Comparison of ENCODE assay signal across 32 mouse cellular contexts in genomic region chr3:63612767-63613363, GRCm38 (mm10).
A peak's percentile ranks its signal among the peaks of the same experiment; 100 is the strongest.
DNase-seq lines count a peak whose midpoint lies in the region; ATAC-seq and TF ChIP-seq lines count a peak whose summit lies in the region.
"Had no signal": no experiment of that assay in that cellular context is flagged by ENCODE, and none has a peak within 500 bp of the region (broad histone marks: within the 10 kb centered on the region; RNA-seq: fewer than 3 reads in every experiment).

No protein-coding gene starts in this region.

- 23% methylated on average over 3 of the region's 3 CpGs for WGBS in kidney, postnatal 0 days
- 37% methylated on average over 3 of the region's 3 CpGs for WGBS in kidney, adult 2 months

- H3K4me3 ChIP-seq in kidney, postnatal 0 days (replicated peaks; ENCODE audit: low read depth, low read length): no peak overlapping the region
- H3K4me3 ChIP-seq in kidney, adult 2 months (ENCODE audit: insufficient read depth, low read depth, low read length): no peak overlapping the region
- H3K4me3 ChIP-seq: heart, embryonic 10.5 days; heart, embryonic 15.5 days; hindbrain, embryonic 12.5 days; layer of hippocampus, adult 2 months; lung, embryonic 15.5 days; midbrain, embryonic 12.5 days; myocyte; neural tube, embryonic 13.5 days had no signal

- H3K4me1 ChIP-seq in kidney, postnatal 0 days (replicated peaks; ENCODE audit: insufficient read depth, low read length): no peaks in the 10 kb centered on the region; the same call in 1 of the 2 replicates
- H3K4me1 ChIP-seq in kidney, adult 2 months (ENCODE audit: control insufficient read depth, insufficient read depth, low read length): no peaks in the 10 kb centered on the region
- H3K4me1 ChIP-seq: lung, embryonic 15.5 days had no signal

- TF ChIP-seq CTCF in kidney, postnatal 0 days (IDR thresholded peaks at IDR 0.05; ENCODE audit: low read depth): no peak
- no peak for TF ChIP-seq CTCF in kidney, adult 2 months (conservative IDR thresholded peaks at IDR 0.05; ENCODE audit: insufficient read depth, insufficient read length, low read depth, low read length)

- 0 out of 2 replicates have a peak, but pooled peaks have one; percentile 27 for ATAC-seq in kidney, postnatal 0 days (replicated peaks; ENCODE audit: low FRiP score, low read depth)
- ATAC-seq: intestine, postnatal 0 days; Patski had no signal

- peak; percentile 72 for DNase-seq in kidney, postnatal 0 days (ENCODE audit: low spot score)
- DNase-seq in kidney, adult 2 months: no peak
- peak; percentile 68 for DNase-seq in embryo, embryonic 10 days (ENCODE audit: low spot score)
- DNase-seq in embryo, embryonic 9.5 days (ENCODE audit: extremely low spot score): peak; percentile 27
- peak; percentile 84 for DNase-seq in mesoderm, embryonic 11.5 days (ENCODE audit: low read depth, low spot score)
- no peak for DNase-seq in spleen, postnatal 14 days (ENCODE audit: low spot score in 2 of 2)
- no peak for DNase-seq in cerebellum, postnatal 25 days
- DNase-seq: adrenal gland, postnatal 10 days; cerebellum, adult 11 months; cerebellum, adult 9-10 months; gastrocnemius, postnatal 25 days; heart, adult 11 months; heart, postnatal 36 days; kidney, postnatal 36 days; layer of hippocampus, postnatal 36 days; lung, postnatal 36 days; right cerebral cortex, postnatal 4 days; thymus, adult 2 months; thymus, postnatal 36 days had no signal

- H3K27ac ChIP-seq in kidney, postnatal 0 days: no peak overlapping the region
- no peak overlapping the region for H3K27ac ChIP-seq in kidney, adult 2 months (ENCODE audit: insufficient read depth, low read depth, low read length)
- H3K27ac ChIP-seq: heart, embryonic 10.5 days; heart, embryonic 15.5 days; hindbrain, embryonic 12.5 days; hindbrain, postnatal 0 days; layer of hippocampus, adult 2 months; lung, embryonic 15.5 days; midbrain, embryonic 12.5 days; neural tube, embryonic 13.5 days had no signal

- no peaks in the 10 kb centered on the region for H3K27me3 ChIP-seq in kidney, postnatal 0 days (ENCODE audit: insufficient read depth, low read length)
- no peaks in the 10 kb centered on the region; the same call in 1 of the 2 replicates for H3K27me3 ChIP-seq in kidney, adult 2 months (replicated peaks; ENCODE audit: control insufficient read depth, insufficient read depth, low read length)
- H3K27me3 ChIP-seq: CH12.LX; heart, embryonic 15.5 days; hindbrain, embryonic 12.5 days; lung, embryonic 15.5 days; neural tube, embryonic 13.5 days; Patski had no signal

- H3K9ac ChIP-seq in kidney, postnatal 0 days (ENCODE audit: low read depth, low read length): no peak overlapping the region
- H3K9ac ChIP-seq: heart, embryonic 15.5 days; hindbrain, embryonic 12.5 days; lung, embryonic 15.5 days; midbrain, embryonic 12.5 days; neural tube, embryonic 13.5 days had no signal

- H3K9me3 ChIP-seq in kidney, postnatal 0 days (replicated peaks; ENCODE audit: low read length): no peaks in the 10 kb centered on the region
- H3K9me3 ChIP-seq: heart, embryonic 10.5 days; heart, embryonic 15.5 days; hindbrain, embryonic 12.5 days; lung, embryonic 15.5 days; midbrain, embryonic 12.5 days; neural tube, embryonic 13.5 days had no signal

- no peaks in the 10 kb centered on the region for H3K36me3 ChIP-seq in kidney, postnatal 0 days (ENCODE audit: insufficient read depth, low read length)
- H3K36me3 ChIP-seq in kidney, adult 2 months (ENCODE audit: control insufficient read depth, insufficient read depth, low read length): no peaks in the 10 kb centered on the region
- H3K36me3 ChIP-seq: heart, embryonic 10.5 days; heart, embryonic 15.5 days; hindbrain, embryonic 12.5 days; lung, embryonic 15.5 days; midbrain, embryonic 12.5 days; neural tube, embryonic 13.5 days had no signal

- no peak for TF ChIP-seq POLR2A in kidney, adult 2 months (IDR thresholded peaks at IDR 0.05; ENCODE audit: low read depth, low read length)

- H3K4me2 ChIP-seq in kidney, postnatal 0 days (ENCODE audit: low read length): no peak overlapping the region
- H3K4me2 ChIP-seq: heart, embryonic 15.5 days; hindbrain, embryonic 12.5 days; liver, embryonic 11.5 days; lung, embryonic 15.5 days; midbrain, embryonic 12.5 days; neural tube, embryonic 13.5 days had no signal

Comparison
In these comparisons a context has a peak if more than half of its experiments do, and no peak if none do; other contexts are left out.
1. DNase-seq: peak in kidney, postnatal 0 days (single experiment), embryo, embryonic 10 days (single experiment), embryo, embryonic 9.5 days (single experiment) and mesoderm, embryonic 11.5 days (single experiment); none in kidney, adult 2 months (single experiment), spleen, postnatal 14 days (0 of 2) and cerebellum, postnatal 25 days (0 of 2).